Mouse (Mus musculus) forebrain, embryonic 10.5 days (tissue): ENCODE results near the gene Rasgrp2. TPM values are rescaled to one million over a fixed set of nuclear protein-coding genes. Genes with fewer than 3 reads are reported as not detected.

Source experiments
- DNase-seq: peaks from one replicate; pipeline ENCODE4 v3.0.0-alpha.2; 2017; ENCODE audit warnings: low spot score; ENCODE audit errors: extremely low spot score
- H3K27ac ChIP-seq: fragments of 300-500 bp; sonication (generic); 2 replicates; pipeline ENCODE4 v1.5.1; 2016; ENCODE audit warnings: mild to moderate bottlenecking
- H3K27me3 ChIP-seq: fragments of 300-500 bp; sonication (generic); 2 replicates; pipeline ENCODE4 v1.6.1; 2016; ENCODE audit warnings: mild to moderate bottlenecking; ENCODE audit not compliant: poor library complexity, severe bottlenecking
- H3K36me3 ChIP-seq: fragments of 300-500 bp; sonication (generic); replicated peaks from 2 replicates; pipeline ENCODE4 v1.6.1; 2016; ENCODE audit warnings: mild to moderate bottlenecking, moderate library complexity
- H3K4me1 ChIP-seq: fragments of 300-500 bp; sonication (generic); 2 replicates; pipeline ENCODE4 v1.6.1; 2016
- H3K4me3 ChIP-seq: fragments of 300-500 bp; sonication (generic); 2 replicates; pipeline ENCODE4 v1.5.1; 2016; ENCODE audit warnings: mild to moderate bottlenecking, moderate library complexity
- H3K9me3 ChIP-seq: fragments of 300-500 bp; sonication (generic); 2 replicates; pipeline ENCODE4 v1.6.1; 2016; ENCODE audit warnings: mild to moderate bottlenecking, moderate library complexity
- WGBS: fragments of 180-500 bp; shearing (Covaris S2); methylation state at CpG from one replicate; pipeline ENCODE4 v1.1.7; 2016; 5-methylcytosine and 5-hydroxymethylcytosine counted together
- polyA plus RNA-seq: library from polyadenylated mRNA; unstranded; fragments of >200 nt; fragmentation: Nextera tagmentation; extraction: Ambion mirVana; gene quantifications from 2 replicates; pipeline ENCODE4 v1.2.1, GENCODE M21; 2016

The Rasgrp2 gene
- polyA plus RNA-seq, 1 experiment from 2014 or later, result 17.0 TPM

DNA sequence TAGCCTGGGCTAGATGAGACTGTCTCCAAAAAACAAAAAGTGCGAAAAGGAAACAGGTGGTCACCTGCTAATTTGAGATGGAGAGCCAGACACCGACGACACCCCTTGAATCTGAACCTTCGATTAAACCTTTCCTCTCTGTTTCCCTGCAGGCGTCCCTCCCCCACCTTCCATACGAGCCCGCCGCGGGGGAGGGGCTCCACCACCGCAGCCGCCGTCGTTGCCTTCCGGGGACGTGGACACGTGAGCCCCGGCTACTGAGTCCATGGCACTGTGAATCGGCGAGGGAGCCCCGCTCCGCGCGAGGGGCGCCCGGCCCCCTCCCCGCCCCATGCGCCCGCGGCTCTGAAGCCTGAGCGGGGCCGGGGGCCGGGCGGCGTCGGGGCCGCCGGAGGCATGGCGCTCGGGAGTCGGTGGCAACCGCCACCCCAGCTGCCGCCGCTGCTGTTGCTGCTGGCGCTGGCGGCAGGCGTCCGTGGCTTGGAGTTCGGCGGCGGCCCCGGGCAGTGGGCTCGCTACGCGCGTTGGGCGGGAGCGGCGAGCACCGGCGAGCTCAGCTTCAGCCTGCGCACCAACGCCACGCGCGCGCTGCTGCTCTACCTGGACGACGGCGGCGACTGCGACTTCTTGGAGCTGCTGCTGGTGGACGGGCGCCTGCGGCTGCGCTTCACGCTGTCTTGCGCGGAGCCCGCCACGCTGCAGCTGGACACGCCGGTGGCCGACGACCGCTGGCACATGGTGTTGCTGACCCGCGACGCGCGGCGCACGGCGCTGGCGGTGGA lies 28.7 kb downstream of the Rasgrp2 start:
- H3K4me1 ChIP-seq, result peaks cover 57% of the 10 kb centered on the region
- DNase-seq, result no peak
- peaks cover 3% of the 10 kb centered on the region; the same call in 1 of the 2 replicates for H3K9me3 ChIP-seq
- H3K4me3 ChIP-seq, result peak overlapping the region; percentile 55
- under 1% methylated on average over 93 of the region's 94 CpGs for WGBS
- peaks cover 82% of the 10 kb centered on the region for H3K27me3 ChIP-seq
- no peaks in the 10 kb centered on the region for H3K36me3 ChIP-seq
- no peak overlapping the region for H3K27ac ChIP-seq

DNA sequence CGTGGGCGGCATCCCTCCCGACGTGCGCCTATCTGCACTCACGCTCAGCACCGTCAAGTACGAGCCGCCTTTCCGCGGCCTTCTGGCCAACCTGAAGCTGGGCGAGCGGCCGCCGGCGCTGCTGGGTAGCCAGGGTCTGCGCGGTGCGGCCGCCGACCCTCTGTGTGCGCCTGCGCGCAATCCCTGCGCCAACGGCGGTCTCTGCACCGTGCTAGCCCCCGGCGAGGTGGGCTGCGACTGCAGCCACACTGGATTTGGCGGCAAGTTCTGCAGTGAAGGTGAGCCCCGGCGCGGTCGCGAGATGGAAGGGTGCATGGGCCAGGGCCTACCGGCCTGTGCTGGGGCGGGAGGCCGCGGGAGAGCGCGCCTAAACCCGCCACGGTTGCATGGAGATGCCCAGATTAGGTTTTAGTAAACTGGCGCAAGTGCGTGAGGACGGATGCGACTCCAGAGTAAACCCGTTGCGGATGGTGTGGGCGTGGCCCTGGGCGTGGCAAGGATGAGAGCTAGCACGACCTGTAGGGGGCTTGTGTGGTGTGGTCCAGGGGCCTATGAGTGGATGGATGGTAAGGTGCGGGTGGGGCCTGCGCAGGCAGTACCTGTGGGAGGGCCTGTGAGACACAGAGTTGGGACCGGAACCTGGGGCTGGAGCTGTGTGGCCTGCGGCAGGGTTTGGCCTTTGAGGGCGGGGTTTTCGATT lies 29.5 kb downstream of the Rasgrp2 start:
- peaks cover 62% of the 10 kb centered on the region for H3K4me1 ChIP-seq
- WGBS, result under 1% methylated on average over 60 of the region's 60 CpGs
- no peaks in the 10 kb centered on the region for H3K36me3 ChIP-seq
- H3K9me3 ChIP-seq, result peaks cover 3% of the 10 kb centered on the region; the same call in 1 of the 2 replicates
- H3K27me3 ChIP-seq, result peaks cover 75% of the 10 kb centered on the region
- H3K4me3 ChIP-seq, result peak overlapping the region; percentile 55
- H3K27ac ChIP-seq, result 0 out of 2 replicates have a peak overlapping the region, but pooled peaks have one; percentile 40
- DNase-seq, result peak; percentile 58

DNA sequence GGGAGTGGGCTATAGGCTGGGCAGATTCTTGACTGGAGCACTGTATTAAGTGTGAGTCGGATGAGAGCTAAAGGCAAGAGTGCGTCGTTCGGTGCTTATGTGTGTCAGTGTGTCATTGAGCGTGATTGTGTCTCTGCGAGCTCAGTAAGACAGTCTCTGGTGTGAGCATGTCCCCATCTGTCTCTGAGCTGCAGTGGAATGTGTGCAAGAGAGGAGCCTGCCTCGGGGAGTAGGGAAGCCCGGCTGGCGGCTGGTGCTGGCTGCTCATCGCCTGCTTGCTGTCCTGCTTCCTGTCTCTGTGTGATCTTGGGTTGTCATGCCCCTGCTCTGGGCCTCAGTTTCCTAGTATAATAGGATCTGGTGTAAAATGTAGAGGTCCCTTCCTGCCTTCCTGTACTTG lies 43.9 kb downstream of the Rasgrp2 start:
- Histone ChIP-seq H3K4me1 (peaks cover 35% of the 10 kb centered on the region), H3K27ac (no peak overlapping the region), H3K27me3 (peaks cover 28% of the 10 kb centered on the region), H3K36me3 (no peaks in the 10 kb centered on the region), H3K4me3 (no peak overlapping the region), H3K9me3 (no peaks in the 10 kb centered on the region)
- 76% methylated on average over 10 of the region's 10 CpGs for WGBS
- DNase-seq, result no peak

DNA sequence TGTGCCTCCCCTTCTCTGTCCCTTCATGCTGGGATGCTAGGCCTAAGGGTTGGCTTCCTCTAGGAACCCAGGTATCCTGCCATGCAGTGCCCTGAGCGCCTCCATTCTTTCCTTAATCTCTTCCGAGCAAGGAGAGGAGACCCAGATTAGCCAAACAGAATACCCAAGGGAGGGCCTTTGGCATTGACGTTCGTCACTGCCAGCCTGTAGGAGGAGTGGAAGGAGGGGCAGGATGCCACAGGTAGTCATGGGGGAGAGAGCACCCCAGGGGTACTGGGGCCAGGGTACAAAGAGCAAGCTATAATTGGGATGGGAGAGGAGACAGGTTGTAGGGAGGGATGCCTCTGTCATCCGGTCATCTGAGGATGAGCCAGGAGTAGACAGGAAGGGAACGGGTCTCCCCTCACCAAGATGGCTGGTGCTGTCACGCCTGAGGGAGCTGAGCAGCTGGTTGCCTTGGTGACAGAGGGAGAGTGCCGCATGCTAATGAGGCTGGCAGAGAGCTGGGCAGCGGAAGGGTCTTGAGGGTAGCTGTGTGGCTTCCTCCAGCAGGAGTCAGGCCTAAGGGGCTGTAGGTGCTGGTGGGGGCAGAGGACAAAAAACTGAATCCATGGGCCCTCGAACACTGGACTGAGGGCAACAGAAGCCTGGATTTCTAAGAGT lies 46.8 kb downstream of the Rasgrp2 start:
- Histone ChIP-seq H3K4me3 (peak overlapping the region; percentile 30), H3K4me1 (peaks cover 46% of the 10 kb centered on the region), H3K36me3 (no peaks in the 10 kb centered on the region), H3K27ac (peak overlapping the region; percentile 80), H3K9me3 (no peaks in the 10 kb centered on the region), H3K27me3 (peaks cover 46% of the 10 kb centered on the region)
- 20% methylated on average over 10 of the region's 10 CpGs for WGBS
- peak; percentile 71 for DNase-seq

DNA sequence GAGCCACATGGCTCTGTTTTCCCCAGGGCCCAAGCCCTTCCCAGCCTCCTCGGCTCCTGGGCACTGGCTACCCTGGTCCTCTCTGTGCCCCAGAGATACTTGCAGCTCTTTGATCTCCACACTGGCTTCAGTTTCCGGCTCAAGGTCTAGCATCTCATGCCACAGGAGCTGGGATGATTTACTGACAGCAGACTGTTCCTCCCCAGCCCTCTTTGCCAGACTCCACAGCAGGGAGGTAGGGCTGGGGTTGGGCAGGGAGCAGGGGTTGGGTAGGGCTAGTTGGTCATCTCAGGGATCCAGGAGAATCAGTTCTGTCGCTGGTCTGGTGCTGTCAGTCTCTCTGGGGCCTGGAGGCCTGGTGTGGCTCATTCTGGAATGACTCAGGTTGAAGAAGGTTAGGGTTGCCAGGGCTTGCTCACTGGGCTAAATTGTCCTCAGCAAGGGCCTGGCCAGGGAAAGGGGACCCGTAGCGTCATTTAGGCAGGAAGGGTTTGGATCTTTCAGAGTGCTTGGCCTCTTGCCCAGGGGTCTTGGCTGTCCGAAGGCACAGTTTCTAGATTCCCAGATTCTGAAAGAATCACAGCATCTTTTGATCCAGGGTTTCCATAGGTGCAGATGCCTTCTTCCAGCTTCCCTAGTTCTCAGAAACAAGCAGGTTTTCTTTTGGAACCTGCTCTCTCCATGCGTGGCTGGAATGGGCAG lies 47.7 kb downstream of the Rasgrp2 start:
- Histone ChIP-seq H3K27ac (peak overlapping the region; percentile 80), H3K27me3 (peaks cover 46% of the 10 kb centered on the region), H3K4me3 (no peak overlapping the region), H3K9me3 (no peaks in the 10 kb centered on the region), H3K36me3 (no peaks in the 10 kb centered on the region), H3K4me1 (peaks cover 50% of the 10 kb centered on the region)
- 72% methylated on average over 7 of the region's 7 CpGs for WGBS
- DNase-seq, result no peak

DNA sequence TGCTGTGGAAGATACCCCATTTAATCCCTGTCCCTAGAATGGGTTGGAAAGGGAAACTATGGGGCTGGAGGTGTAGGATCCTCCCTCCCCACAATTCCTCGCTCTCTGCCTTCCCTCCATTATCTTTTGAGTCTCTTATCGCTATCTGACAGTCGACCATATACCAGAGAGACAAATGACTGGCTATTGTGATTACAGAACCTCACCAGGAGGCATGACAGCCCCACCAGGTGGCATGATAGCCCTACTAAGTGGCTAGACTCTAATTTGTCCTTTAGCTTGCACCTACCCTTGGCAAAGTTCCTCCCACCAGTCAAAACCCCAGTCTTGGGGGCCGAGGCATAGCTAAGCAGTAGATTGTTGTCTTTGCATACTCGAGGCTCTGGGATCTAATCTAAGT lies 49.6 kb downstream of the Rasgrp2 start:
- 55% methylated on average over 5 of the region's 5 CpGs for WGBS
- H3K27me3 ChIP-seq, result peaks cover 53% of the 10 kb centered on the region
- peak overlapping the region; percentile 51; the same call in 1 of the 2 replicates for H3K27ac ChIP-seq
- no peaks in the 10 kb centered on the region for H3K36me3 ChIP-seq
- DNase-seq, result no peak
- H3K4me1 ChIP-seq, result peaks cover 68% of the 10 kb centered on the region
- H3K4me3 ChIP-seq, result no peak overlapping the region
- H3K9me3 ChIP-seq, result no peaks in the 10 kb centered on the region

DNA sequence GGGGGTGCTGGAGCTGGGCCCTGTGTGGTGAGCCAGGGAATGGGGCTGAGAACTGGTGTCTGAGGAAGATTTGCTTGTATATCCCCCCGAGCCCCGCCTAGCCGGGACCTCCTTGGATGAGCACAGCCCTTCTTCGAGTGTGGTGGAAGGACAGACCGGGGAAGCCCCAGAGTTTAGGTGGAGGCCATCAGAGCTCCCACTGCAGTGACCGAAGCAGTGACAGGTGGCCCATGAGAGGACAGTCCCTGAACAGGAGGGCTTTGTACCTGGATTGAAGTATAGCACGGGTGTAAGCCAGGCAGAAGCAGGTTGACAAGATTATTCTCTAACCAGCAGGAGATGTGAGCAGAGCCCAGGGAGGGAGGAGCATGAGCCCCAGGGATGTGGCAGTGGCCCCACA lies 50.7 kb downstream of the Rasgrp2 start:
- peaks cover 72% of the 10 kb centered on the region for H3K4me1 ChIP-seq
- H3K9me3 ChIP-seq, result no peaks in the 10 kb centered on the region
- DNase-seq, result no peak
- WGBS, result 71% methylated on average over 7 of the region's 7 CpGs
- H3K27ac ChIP-seq, result no peak overlapping the region
- peaks cover 57% of the 10 kb centered on the region for H3K27me3 ChIP-seq
- no peaks in the 10 kb centered on the region for H3K36me3 ChIP-seq
- H3K4me3 ChIP-seq, result no peak overlapping the region

DNA sequence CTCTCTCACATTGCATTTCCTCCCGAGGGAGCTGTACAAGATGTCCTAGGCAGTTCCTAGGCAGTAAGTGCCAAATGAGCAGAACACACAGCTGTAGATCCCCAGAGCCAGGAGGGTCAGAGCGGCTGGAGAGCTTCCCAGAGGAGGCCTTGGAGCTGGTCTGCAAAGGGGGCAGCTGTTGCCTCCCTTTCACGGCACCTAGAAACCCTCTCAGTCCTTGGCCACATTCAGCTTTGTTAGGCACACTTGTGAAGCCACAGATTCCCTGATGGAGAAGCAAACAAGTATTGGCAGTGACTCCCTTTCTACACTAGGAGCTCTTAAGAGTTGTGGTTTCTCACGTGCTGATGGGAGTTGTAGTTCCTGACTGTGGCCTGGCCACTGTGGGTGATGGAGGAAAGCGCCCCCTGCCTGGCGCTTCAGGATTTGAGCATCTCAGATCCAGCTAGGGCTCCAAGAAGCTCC lies 52.9 kb downstream of the Rasgrp2 start:
- DNase-seq, result peak; percentile 59
- WGBS, result 27% methylated on average over 6 of the region's 6 CpGs
- Histone ChIP-seq H3K4me1 (peaks cover 50% of the 10 kb centered on the region), H3K9me3 (no peaks in the 10 kb centered on the region), H3K4me3 (no peak overlapping the region), H3K27ac (peak overlapping the region; percentile 69), H3K27me3 (peaks cover 52% of the 10 kb centered on the region), H3K36me3 (no peaks in the 10 kb centered on the region)

DNA sequence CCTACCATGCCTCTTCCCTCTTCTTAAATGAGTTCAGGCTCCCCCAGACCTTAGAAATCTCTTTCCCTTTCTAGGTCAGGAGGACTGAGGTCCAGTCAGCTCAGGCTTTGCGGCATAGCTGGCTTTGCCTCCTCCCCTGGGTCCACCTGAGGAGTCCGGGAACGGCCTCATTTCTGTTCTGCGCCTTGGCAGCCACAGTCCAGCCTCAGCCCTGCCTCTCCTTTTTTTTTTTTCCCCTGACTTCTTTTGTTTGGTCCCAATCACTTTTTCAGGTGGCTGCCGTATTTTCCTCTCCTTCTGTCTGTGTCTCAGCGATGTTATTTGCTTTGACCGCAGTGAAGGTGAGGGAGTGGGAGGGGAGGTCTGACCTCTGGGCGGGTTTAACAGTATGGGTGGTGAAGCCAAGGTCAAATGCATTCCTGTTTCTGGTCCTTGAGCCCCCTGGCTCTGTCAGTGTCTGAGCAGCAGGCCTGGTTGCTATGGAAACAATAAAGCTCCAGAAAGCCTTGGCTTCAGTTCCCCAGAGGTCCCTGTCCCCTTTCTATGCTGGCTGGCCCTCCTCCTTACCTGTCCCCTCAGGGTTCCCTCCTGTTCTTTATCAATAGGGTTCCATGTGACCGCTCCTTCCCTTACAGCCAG lies 53.7 kb downstream of the Rasgrp2 start:
- WGBS, result 67% methylated on average over 9 of the region's 9 CpGs
- Histone ChIP-seq H3K27ac (peak overlapping the region; percentile 48; the same call in 1 of the 2 replicates), H3K27me3 (peaks cover 47% of the 10 kb centered on the region), H3K9me3 (no peaks in the 10 kb centered on the region), H3K4me3 (no peak overlapping the region), H3K4me1 (peaks cover 45% of the 10 kb centered on the region), H3K36me3 (no peaks in the 10 kb centered on the region)
- DNase-seq, result no peak

DNA sequence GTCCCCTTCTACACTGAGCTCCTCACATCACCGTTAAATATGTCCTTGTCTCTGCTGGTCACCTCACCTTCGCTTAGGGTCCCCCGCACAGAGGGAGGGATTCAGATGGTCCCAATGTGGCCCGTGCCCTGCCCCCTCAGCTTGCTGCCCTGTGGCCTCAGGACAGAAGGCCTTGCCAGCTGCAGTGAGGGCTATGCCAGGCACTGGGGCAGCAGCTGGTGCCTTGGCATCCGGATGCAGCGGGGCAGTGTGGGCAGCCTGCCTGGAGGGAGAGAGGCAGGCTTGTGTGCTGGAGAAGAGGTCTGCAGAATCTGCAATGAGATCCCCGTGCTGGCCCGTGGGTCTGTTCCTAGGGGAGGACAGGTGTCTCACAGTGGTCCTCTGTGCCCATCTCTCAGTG lies 54.2 kb downstream of the Rasgrp2 start:
- Histone ChIP-seq H3K36me3 (no peaks in the 10 kb centered on the region), H3K27ac (0 out of 2 replicates have a peak overlapping the region, but pooled peaks have one; percentile 51), H3K4me1 (peaks cover 39% of the 10 kb centered on the region), H3K4me3 (no peak overlapping the region), H3K9me3 (no peaks in the 10 kb centered on the region), H3K27me3 (peaks cover 47% of the 10 kb centered on the region)
- WGBS, result 83% methylated on average over 8 of the region's 8 CpGs
- no peak for DNase-seq

DNA sequence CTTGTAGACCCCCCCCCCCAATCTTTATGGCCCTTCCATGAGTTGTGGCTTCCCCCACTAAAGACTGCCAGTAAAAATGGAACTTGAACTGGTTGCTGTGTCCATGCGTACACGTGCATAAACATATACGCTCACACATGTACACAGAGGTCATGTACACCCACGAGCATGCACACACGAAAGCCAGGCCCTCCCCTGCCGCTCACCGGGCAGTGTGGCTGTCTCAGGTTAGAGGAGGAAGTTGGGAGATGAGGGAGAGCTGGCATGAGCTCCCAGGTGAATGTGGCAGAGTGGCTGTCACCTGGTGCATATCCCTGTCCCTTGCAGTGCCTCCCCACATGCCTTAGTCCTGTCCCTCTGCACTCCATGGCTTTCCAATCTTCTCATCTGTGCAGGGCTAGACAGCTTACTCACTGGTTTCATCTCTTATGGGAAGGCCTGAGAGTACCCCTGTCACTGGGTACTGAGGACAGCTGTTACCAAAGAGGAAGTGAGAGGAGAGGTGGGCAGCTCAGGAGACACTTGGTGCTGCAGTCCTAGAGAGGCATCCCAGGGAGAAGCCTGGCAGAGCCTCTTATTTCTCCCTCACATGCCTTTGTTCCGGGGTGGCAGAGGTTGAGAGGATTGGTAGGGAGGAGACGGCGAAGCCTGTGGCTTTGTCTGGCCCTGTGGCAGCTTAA lies 55.0 kb downstream of the Rasgrp2 start:
- 69% methylated on average over 10 of the region's 10 CpGs for WGBS
- H3K27ac ChIP-seq, result 0 out of 2 replicates have a peak overlapping the region, but pooled peaks have one; percentile 13

More for the DNA sequence above, 55.0 kb downstream of the Rasgrp2 start:
- H3K27me3 ChIP-seq, result peaks cover 43% of the 10 kb centered on the region
- no peak overlapping the region for H3K4me3 ChIP-seq
- no peaks in the 10 kb centered on the region for H3K36me3 ChIP-seq
- H3K9me3 ChIP-seq, result no peaks in the 10 kb centered on the region
- H3K4me1 ChIP-seq, result peaks cover 31% of the 10 kb centered on the region
- DNase-seq, result no peak
